Mouse (Mus musculus) midbrain, embryonic 12.5 days (tissue): ENCODE measurements around the gene Kat8. TPM values are rescaled to one million over a fixed set of nuclear protein-coding genes. Genes with fewer than 3 reads are reported as not detected.

Source experiments
- ATAC-seq: fragments of 200-750 bp; cut with Nextera tagmentation; 2 replicates; pipeline ENCODE4 v1.8.0; 2017; ENCODE audit warnings: low read depth, moderate TSS enrichment, moderate library complexity; ENCODE audit not compliant: low FRiP score
- H3K27ac ChIP-seq: fragments of 300-500 bp; sonication (generic); replicated peaks from 2 replicates; pipeline ENCODE4 v1.5.1; 2016; ENCODE audit warnings: mild to moderate bottlenecking
- H3K27me3 ChIP-seq: fragments of 300-500 bp; sonication (generic); 2 replicates; pipeline ENCODE4 v1.6.1; 2016; ENCODE audit warnings: mild to moderate bottlenecking
- H3K36me3 ChIP-seq: fragments of 300-500 bp; sonication (generic); 2 replicates; pipeline ENCODE4 v1.6.1; 2016
- H3K4me1 ChIP-seq: fragments of 300-500 bp; sonication (generic); 2 replicates; pipeline ENCODE4 v1.6.1; 2016
- H3K4me2 ChIP-seq: fragments of 300-500 bp; sonication (generic); replicated peaks from 2 replicates; pipeline ENCODE4 v1.6.1; 2016; ENCODE audit warnings: mild to moderate bottlenecking, moderate library complexity
- H3K4me3 ChIP-seq: fragments of 300-500 bp; sonication (generic); 2 replicates; pipeline ENCODE4 v1.5.1; 2016; ENCODE audit warnings: mild to moderate bottlenecking
- H3K9ac ChIP-seq: fragments of 300-500 bp; sonication (generic); replicated peaks from 2 replicates; pipeline ENCODE4 v1.6.1; 2016; ENCODE audit warnings: mild to moderate bottlenecking, moderate library complexity
- H3K9me3 ChIP-seq: fragments of 300-500 bp; sonication (generic); 2 replicates; pipeline ENCODE4 v1.6.1; 2016; ENCODE audit warnings: mild to moderate bottlenecking
- WGBS: fragments of 180-500 bp; shearing (Covaris S2); methylation state at CpG from one replicate; pipeline ENCODE4 v1.1.7; 2016; 5-methylcytosine and 5-hydroxymethylcytosine counted together
- polyA plus RNA-seq: library from polyadenylated mRNA; unstranded; fragments of >200 nt; fragmentation: Nextera tagmentation; extraction: Ambion mirVana; gene quantifications from 2 replicates; pipeline ENCODE4 v1.2.1, GENCODE M21; 2016

Kat8 gene
- polyA plus RNA-seq, 1 experiment from 2014 or later = 55.2 TPM

GRCm38 (mm10) chr7:127967922-127968828, 55.9 kb downstream of the Kat8 start:
- H3K27ac ChIP-seq = peak overlapping the region; percentile 95
- ATAC-seq = peak; percentile 48
- H3K4me2 ChIP-seq = peak overlapping the region; percentile 91
- peaks cover 23% of the 10 kb centered on the region for H3K4me1 ChIP-seq
- H3K9me3 ChIP-seq = no peaks in the 10 kb centered on the region
- WGBS = under 1% methylated on average over 36 of the region's 42 CpGs
- peaks cover 38% of the 10 kb centered on the region for H3K36me3 ChIP-seq
- H3K27me3 ChIP-seq = no peaks in the 10 kb centered on the region
- H3K4me3 ChIP-seq = peak overlapping the region; percentile 89
- peak overlapping the region; percentile 98 for H3K9ac ChIP-seq

DNA sequence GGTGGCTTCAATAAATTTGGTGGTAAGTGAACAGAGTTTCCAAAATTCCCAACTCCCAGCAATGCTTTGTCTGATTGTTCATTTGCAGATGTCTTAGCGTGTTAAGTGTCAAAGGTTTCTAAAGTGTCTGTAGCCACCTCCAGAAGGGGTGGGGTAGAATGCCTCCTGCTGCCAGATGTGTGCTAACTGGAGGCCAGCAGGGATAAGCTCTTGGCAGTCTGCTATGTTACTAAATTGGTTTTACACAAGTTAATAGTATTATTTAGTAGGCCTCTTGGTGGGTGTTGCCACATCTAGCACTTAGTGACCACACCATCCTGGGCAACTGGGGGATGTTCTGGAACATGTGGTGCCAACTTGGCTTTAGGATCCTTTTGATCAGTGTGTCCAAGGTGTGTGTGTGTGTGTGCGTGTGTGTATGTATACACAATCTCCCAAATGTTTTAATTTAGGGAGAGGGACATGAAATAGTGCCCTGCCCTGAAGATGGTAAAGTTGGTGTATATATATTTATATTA, 62.2 kb downstream of the Kat8 start:
- WGBS = 91% methylated on average over 2 of the region's 2 CpGs
- ATAC-seq = no peak
- H3K27ac ChIP-seq = no peak overlapping the region
- no peak overlapping the region for H3K4me2 ChIP-seq
- peaks cover 9% of the 10 kb centered on the region for H3K4me1 ChIP-seq
- no peaks in the 10 kb centered on the region for H3K9me3 ChIP-seq
- no peak overlapping the region for H3K9ac ChIP-seq
- peaks cover 98% of the 10 kb centered on the region for H3K36me3 ChIP-seq
- no peak overlapping the region for H3K4me3 ChIP-seq
- H3K27me3 ChIP-seq = no peaks in the 10 kb centered on the region

Other genes starting within 250 kb of the Kat8 start
- 79.0 and 79.2 TPM in 2 replicates for gene Bcl7c, start 203.6 kb upstream of the Kat8 start, polyA plus RNA-seq
- gene Ctf1, start 199.8 kb upstream of the Kat8 start, polyA plus RNA-seq = 5.5 and 5.8 TPM in 2 replicates
- gene Ctf2, start 180.3 kb upstream of the Kat8 start, polyA plus RNA-seq = 0.13 and 0.21 TPM in 2 replicates
- 10.7 and 11.1 TPM in 2 replicates for gene Fbxl19, start 168.0 kb upstream of the Kat8 start, polyA plus RNA-seq
- 6.2 and 8.1 TPM in 2 replicates for gene Orai3, start 142.7 kb upstream of the Kat8 start, polyA plus RNA-seq
- 22.9 and 23.7 TPM in 2 replicates for gene Setd1a, start 135.8 kb upstream of the Kat8 start, polyA plus RNA-seq
- not detected in 2 replicates for gene Gm49388, start 126.9 kb upstream of the Kat8 start, polyA plus RNA-seq
- gene Hsd3b7, start 111.9 kb upstream of the Kat8 start, polyA plus RNA-seq = 8.1 and 8.3 TPM in 2 replicates
- 20.1 and 21.5 TPM in 2 replicates for gene Stx4a, start 88.2 kb upstream of the Kat8 start, polyA plus RNA-seq
- gene Stx1b, start 88.0 kb upstream of the Kat8 start, polyA plus RNA-seq = 16.3 and 19.9 TPM in 2 replicates
- gene Zfp646, start 36.3 kb upstream of the Kat8 start, polyA plus RNA-seq = 22.5 and 24.6 TPM in 2 replicates
- gene Zfp668, start 35.7 kb upstream of the Kat8 start, polyA plus RNA-seq = 39.0 and 39.2 TPM in 2 replicates
- 0.77 and 0.79 TPM in 2 replicates for gene Prss53, start 21.5 kb upstream of the Kat8 start, polyA plus RNA-seq
- not detected in 2 replicates for gene Gm21974, start 17.1 kb upstream of the Kat8 start, polyA plus RNA-seq
- gene Vkorc1, start 16.9 kb upstream of the Kat8 start, polyA plus RNA-seq = 42.7 and 54.4 TPM in 2 replicates
- gene Bckdk, start 8.4 kb upstream of the Kat8 start, polyA plus RNA-seq = 83.7 and 85.5 TPM in 2 replicates
- 0.43 and 1.3 TPM in 2 replicates for gene Prss8, start 17.6 kb downstream of the Kat8 start, polyA plus RNA-seq
- gene Prss36, start 34.2 kb downstream of the Kat8 start, polyA plus RNA-seq = 9.3 and 10.4 TPM in 2 replicates
- gene Fus, start 54.9 kb downstream of the Kat8 start, polyA plus RNA-seq = 518 and 540 TPM in 2 replicates
- gene Pycard, start 81.4 kb downstream of the Kat8 start, polyA plus RNA-seq = 8.0 and 9.1 TPM in 2 replicates
- gene Trim72, start 91.4 kb downstream of the Kat8 start, polyA plus RNA-seq = not detected in 2 replicates
- gene Itgam, start 150.1 kb downstream of the Kat8 start, polyA plus RNA-seq = 0.42 and 1.0 TPM in 2 replicates
- gene Gm49368, start 150.2 kb downstream of the Kat8 start, polyA plus RNA-seq = not detected in 2 replicates
- gene Itgax, start 217.0 kb downstream of the Kat8 start, polyA plus RNA-seq = 0.05 TPM in 1 of 2 replicates, not detected in the other
- gene Itgad, start 241.9 kb downstream of the Kat8 start, polyA plus RNA-seq = not detected in 2 replicates